Mouse (Mus musculus) CH12.LX (cell line): ENCODE data around the gene Ift27. TPM values are rescaled to one million over a fixed set of nuclear protein-coding genes. Genes with fewer than 3 reads are reported as not detected.

Experiments
- DNase-seq: peaks from one replicate; pipeline ENCODE4 v3.0.0-alpha.2; 2013; ENCODE audit errors: extremely low read depth
- H3K27ac ChIP-seq: 2 replicates; pipeline ENCODE4 v1.5.1; 2012; ENCODE audit warnings: low read depth, mild to moderate bottlenecking, control low read depth, moderate library complexity; ENCODE audit not compliant: insufficient read depth
- H3K27me3 ChIP-seq: replicated peaks from 2 replicates; pipeline ENCODE3; 2012; ENCODE audit warnings: inconsistent platforms
- H3K36me3 ChIP-seq, 2 experiments: replicated peaks in 1 of 2; 2 replicates each; pipeline versions ENCODE3 to v1.6.1; 2012; ENCODE audit warnings: inconsistent platforms in 1 of 2, low read length in 1 of 2, mild to moderate bottlenecking in 1 of 2, mixed read lengths in 1 of 2, moderate library complexity in 1 of 2; ENCODE audit not compliant: control insufficient read depth in 1 of 2, insufficient read depth in 1 of 2
- H3K4me1 ChIP-seq, 2 experiments: 2 replicates each; pipeline ENCODE4 v1.6.1; 2012; ENCODE audit warnings: inconsistent platforms in 1 of 2, moderate library complexity in 1 of 2; ENCODE audit not compliant: insufficient read depth in 2 of 2, control insufficient read depth in 1 of 2
- H3K4me2 ChIP-seq: 2 replicates; pipeline ENCODE4 v1.6.1; 2012; ENCODE audit warnings: low read depth, mild to moderate bottlenecking, control low read depth; ENCODE audit not compliant: poor library complexity, insufficient read depth, severe bottlenecking
- H3K4me3 ChIP-seq, 3 experiments: fragments of 150-350 bp in 1 of 3; sonication (generic) in 1 of 3; replicated peaks in 1 of 3; 2 replicates each; pipeline versions ENCODE3 to v1.5.1; 2011 to 2012; ENCODE audit warnings: low read depth in 2 of 3, low read length in 2 of 3, mild to moderate bottlenecking in 2 of 3, moderate library complexity in 2 of 3, control low read depth in 1 of 3, improper control_type of control experiment in 1 of 3, inconsistent platforms in 1 of 3, mixed read lengths in 1 of 3; ENCODE audit not compliant: poor library complexity in 1 of 3
- H3K79me2 ChIP-seq: replicated peaks from 2 replicates; pipeline ENCODE4 v1.6.1; 2012; ENCODE audit warnings: mild to moderate bottlenecking, moderate library complexity; ENCODE audit not compliant: control insufficient read depth, poor library complexity, insufficient read depth, severe bottlenecking; ENCODE audit errors: extremely low read depth
- H3K9ac ChIP-seq: 2 replicates; pipeline ENCODE4 v1.6.1; 2012; ENCODE audit warnings: low read depth, mild to moderate bottlenecking, control low read depth, moderate library complexity; ENCODE audit not compliant: insufficient read depth
- H3K9me3 ChIP-seq: replicated peaks from 2 replicates; pipeline ENCODE3; 2012; ENCODE audit warnings: low read length, inconsistent platforms, mixed read lengths
- CHD1 ChIP-seq: IDR thresholded peaks from 2 replicates; pipeline ENCODE4 v1.6.1; 2012; ENCODE audit warnings: low read depth, low read length, improper control_type of control experiment, inconsistent platforms
- CHD2 ChIP-seq: IDR thresholded peaks from 2 replicates; pipeline ENCODE4 v1.6.1; 2011; ENCODE audit warnings: low read length, improper control_type of control experiment
- E2F4 ChIP-seq: IDR thresholded peaks from 2 replicates; pipeline ENCODE4 v1.6.1; 2011; ENCODE audit warnings: low read depth, low read length, improper control_type of control experiment; ENCODE audit not compliant: insufficient replicate concordance
- EP300 ChIP-seq: IDR thresholded peaks from 2 replicates; pipeline ENCODE4 v1.6.1; 2011; ENCODE audit warnings: low read length, improper control_type of control experiment
- ETS1 ChIP-seq: conservative IDR thresholded peaks from 2 replicates; pipeline ENCODE4 v1.6.1; 2012; ENCODE audit warnings: low read depth, mild to moderate bottlenecking, inconsistent platforms, low read length, improper control_type of control experiment, moderate library complexity
- HCFC1 ChIP-seq: IDR thresholded peaks from 2 replicates; pipeline ENCODE4 v1.6.1; 2012; ENCODE audit warnings: low read depth, mild to moderate bottlenecking, inconsistent platforms, low read length, improper control_type of control experiment
- JUN ChIP-seq: IDR thresholded peaks from 2 replicates; pipeline ENCODE4 v1.6.1; 2011; ENCODE audit warnings: low read depth, mild to moderate bottlenecking, low read length, improper control_type of control experiment, moderate library complexity; ENCODE audit not compliant: insufficient read depth
- JUND ChIP-seq: conservative IDR thresholded peaks from 2 replicates; pipeline ENCODE4 v1.6.1; 2011; ENCODE audit warnings: low read depth, low read length, improper control_type of control experiment
- MAFK ChIP-seq: IDR thresholded peaks from 2 replicates; pipeline ENCODE4 v1.6.1; 2011; ENCODE audit warnings: low read length, improper control_type of control experiment; ENCODE audit not compliant: insufficient replicate concordance
- MAX ChIP-seq: IDR thresholded peaks from 2 replicates; pipeline ENCODE4 v1.6.1; 2011; ENCODE audit warnings: low read length, improper control_type of control experiment
- MEF2A ChIP-seq: IDR thresholded peaks from 2 replicates; pipeline ENCODE4 v1.6.1; 2014; ENCODE audit warnings: low read depth, mild to moderate bottlenecking, inconsistent platforms, low read length, improper control_type of control experiment, borderline replicate concordance
- MYC ChIP-seq: IDR thresholded peaks from 2 replicates; pipeline ENCODE4 v1.6.1; 2011; ENCODE audit warnings: low read depth, mild to moderate bottlenecking, improper control_type of control experiment, low read length
- POLR2A ChIP-seq: IDR thresholded peaks from 2 replicates; pipeline ENCODE4 v1.6.1; 2011; ENCODE audit warnings: low read depth, mild to moderate bottlenecking, improper control_type of control experiment, low read length
- POLR2AphosphoS2 ChIP-seq: IDR thresholded peaks from 2 replicates; pipeline ENCODE4 v1.6.1; 2011; ENCODE audit warnings: low read depth, low read length, improper control_type of control experiment
- RAD21 ChIP-seq: IDR thresholded peaks from 2 replicates; pipeline ENCODE4 v1.6.1; 2011; ENCODE audit warnings: low read depth, mild to moderate bottlenecking, low read length, improper control_type of control experiment, moderate library complexity
- TBP ChIP-seq: conservative IDR thresholded peaks from 2 replicates; pipeline ENCODE4 v1.6.1; 2011; ENCODE audit warnings: low read depth, low read length, improper control_type of control experiment
- TCF12 ChIP-seq: IDR thresholded peaks from 2 replicates; pipeline ENCODE4 v1.6.1; 2014; ENCODE audit warnings: low read depth, mild to moderate bottlenecking, inconsistent platforms, low read length, improper control_type of control experiment
- UBTF ChIP-seq: IDR thresholded peaks from 2 replicates; pipeline ENCODE4 v1.6.1; 2012; ENCODE audit warnings: low read depth, mild to moderate bottlenecking, inconsistent platforms, low read length, improper control_type of control experiment, moderate library complexity
- USF1 ChIP-seq: IDR thresholded peaks from 2 replicates; pipeline ENCODE4 v1.6.1; 2014; ENCODE audit warnings: low read depth, mild to moderate bottlenecking, inconsistent platforms, low read length, improper control_type of control experiment
- USF2 ChIP-seq: conservative IDR thresholded peaks from 2 replicates; pipeline ENCODE4 v1.6.1; 2011; ENCODE audit warnings: low read depth, low read length, improper control_type of control experiment
- ZC3H11A ChIP-seq: IDR thresholded peaks from 2 replicates; pipeline ENCODE4 v1.6.1; 2012; ENCODE audit warnings: low read depth, mild to moderate bottlenecking, inconsistent platforms, low read length, improper control_type of control experiment
- ZKSCAN1 ChIP-seq: IDR thresholded peaks from 2 replicates; pipeline ENCODE4 v1.6.1; 2012; ENCODE audit warnings: low read depth, inconsistent platforms, low read length, improper control_type of control experiment, borderline replicate concordance
- dilution Hi-C: fragments of 300-500 bp; cut with MboI; formaldehyde crosslinking; loops from 2 replicates; pipeline ENCODE4 v1.14.3; 2020; ENCODE audit warnings: low sequenced_read_pairs; ENCODE audit not compliant: extremely low pct_unique_long_range_greater_than_20kb, extremely low pct_ligation_motif_present
- in situ Hi-C: fragments of 300-500 bp; cut with MboI; formaldehyde crosslinking; loops from 3 replicates; pipeline ENCODE4 v1.14.3; 2019; ENCODE audit warnings: low sequenced_read_pairs, low pct_ligation_motif_present, low pct_unique_long_range_greater_than_20kb, mixed read lengths
- polyA plus RNA-seq: library from polyadenylated mRNA; unstranded; fragments of >175 nt; gene quantifications from 2 replicates; pipeline ENCODE4 v1.2.1, GENCODE M21; 2012; ENCODE audit warnings: low read depth; ENCODE audit not compliant: insufficient read length
- total RNA-seq, 2 experiments: library from RNA; depleted of rRNA; stranded (reverse); fragments of 300-350 nt in 1 of 2; fragments of >200 nt in 1 of 2; gene quantifications; 2 replicates each; pipeline ENCODE4 v1.2.3; 2012 to 2014

The Ift27 gene
- total and polyA plus RNA-seq, 3 experiments, result 67.1 to 82.1 (median 72.1) TPM

- dilution Hi-C loops, result no loop called here
Observed at GRCm38 (mm10) chr15:78188546-78188945, 14.6 kb upstream of the Ift27 start.

DNA sequence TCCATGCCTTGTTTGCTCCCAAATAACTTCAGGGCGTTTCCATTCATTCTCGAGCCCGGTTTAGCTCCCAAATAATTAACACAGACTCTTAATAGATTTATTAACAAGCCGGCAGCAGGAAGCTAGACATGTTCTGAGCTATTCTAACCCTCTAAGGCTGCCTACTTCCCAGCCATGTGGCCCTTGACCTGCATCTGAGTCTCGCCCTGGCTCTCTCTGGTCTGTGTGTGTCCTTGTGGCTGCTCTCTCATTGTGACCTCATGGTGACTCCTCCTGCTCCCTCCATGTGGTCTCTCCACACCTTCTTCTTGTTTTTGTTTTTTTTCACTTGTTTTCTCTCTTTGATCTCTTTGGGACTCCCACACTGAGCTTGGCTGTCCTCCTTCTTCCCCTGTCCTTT lies 13.0 kb upstream of the Ift27 start:
- Histone ChIP-seq H3K27me3 (no peaks in the 10 kb centered on the region), H3K9ac (no peak overlapping the region), H3K9me3 (no peaks in the 10 kb centered on the region)
- no peak for DNase-seq
- dilution Hi-C loops, result no loop called here
- TF ChIP-seq ZC3H11A (no peak), POLR2AphosphoS2 (no peak), CHD1 (no peak), MYC (no peak), MEF2A (no peak), POLR2A (no peak), RAD21 (no peak), TBP (no peak), JUN (no peak), UBTF (no peak), CHD2 (no peak)
- TF ChIP-seq, all 38 proteins: peak for 0
- in situ Hi-C loops, result loop anchor here (10.0 to 25.0 kb wide), 2 partner anchors 148 to 350 kb away; partner anchors contain the start of genes C1qtnf6 and Sstr3
- Histone ChIP-seq H3K27ac (no peak overlapping the region), H3K4me3 (no peak overlapping the region), H3K79me2 (no peaks in the 10 kb centered on the region), H3K4me2 (no peak overlapping the region), H3K36me3 (peaks cover 4 to 26% of the 10 kb centered on the region in 2 experiments), H3K4me1 (peaks cover 21 to 49% of the 10 kb centered on the region in 2 experiments; a peak in 3 of 4 replicates)

More at GRCm38 (mm10) chr15:78188546-78188945, 14.6 kb upstream of the Ift27 start:
- peaks cover 4 to 37% of the 10 kb centered on the region in 2 experiments for H3K36me3 ChIP-seq
- H3K79me2 ChIP-seq, result no peaks in the 10 kb centered on the region
- no peak for TF ChIP-seq MAFK
- TF ChIP-seq EP300, result no peak
- TF ChIP-seq TBP, result no peak
- TF ChIP-seq USF1, result no peak
- TF ChIP-seq ETS1, result no peak
- TF ChIP-seq ZC3H11A, result no peak
- TF ChIP-seq HCFC1, result no peak
- no peak for TF ChIP-seq ZKSCAN1
- no peak for TF ChIP-seq TCF12
- no peak for TF ChIP-seq E2F4
- no peak for TF ChIP-seq MAX
- no peak for TF ChIP-seq CHD1
- TF ChIP-seq JUND, result no peak
- TF ChIP-seq MEF2A, result no peak
- TF ChIP-seq USF2, result no peak
- no peak for TF ChIP-seq POLR2AphosphoS2
- in situ Hi-C loops, result loop anchor here (10.0 to 25.0 kb wide), 2 partner anchors 146 to 349 kb away; partner anchors contain the start of genes C1qtnf6 and Sstr3
- no peaks in the 10 kb centered on the region for H3K9me3 ChIP-seq
- no peak overlapping the region for H3K27ac ChIP-seq
- DNase-seq, result no peak
- no peak overlapping the region for H3K4me3 ChIP-seq
- H3K27me3 ChIP-seq, result no peaks in the 10 kb centered on the region
- H3K4me2 ChIP-seq, result no peak overlapping the region
- H3K9ac ChIP-seq, result no peak overlapping the region
- peaks cover 21 to 43% of the 10 kb centered on the region in 2 experiments; a peak in 3 of 4 replicates for H3K4me1 ChIP-seq
